Mouse (Mus musculus): ENCODE measurements at regions not wholly inside any gene's neighbourhood (a gene's known extent, or its start where the extent isn't known, plus 50 kb on each side); places are given as distances from the start of the nearest gene placed in this dataset.

- H3K27me3 ChIP-seq (ENCODE audit: control insufficient read depth, insufficient read depth, low read length): no peaks in the 10 kb centered on the region
- H3K4me3 ChIP-seq (ENCODE audit: extremely low read depth, insufficient read depth, insufficient read length): no peak overlapping the region
- no peak overlapping the region for H3K27ac ChIP-seq (ENCODE audit: insufficient read depth, low read length)
- TF ChIP-seq CTCF (IDR thresholded peaks at IDR 0.05; ENCODE audit: extremely low read depth, insufficient read depth, insufficient read length, insufficient replicate concordance) (no peak), POLR2A (IDR thresholded peaks at IDR 0.05; ENCODE audit: low read depth, low read length) (no peak)
- WGBS: 32% methylated on average over 2 of the region's 2 CpGs
- no peaks in the 10 kb centered on the region for H3K4me1 ChIP-seq (ENCODE audit: control insufficient read depth, insufficient read depth, insufficient read length)
- no peaks in the 10 kb centered on the region for H3K36me3 ChIP-seq (ENCODE audit: control insufficient read depth, insufficient read depth, low read length)
- no peak for DNase-seq (ENCODE audit: low read depth in 1 of 2, low spot score in 2 of 2)
Observed at GRCm38 (mm10) chr11:112103252-112103651, 678.8 kb upstream of the Sox9 start.

- no peak for TF ChIP-seq CTCF (IDR thresholded peaks at IDR 0.05; ENCODE audit: extremely low read depth, insufficient read depth, insufficient read length, insufficient replicate concordance)
- TF ChIP-seq POLR2A (IDR thresholded peaks at IDR 0.05; ENCODE audit: low read depth, low read length): no peak
- Histone ChIP-seq H3K27ac (ENCODE audit: insufficient read depth, low read length) (no peak overlapping the region), H3K27me3 (ENCODE audit: control insufficient read depth, insufficient read depth, low read length) (no peaks in the 10 kb centered on the region), H3K4me1 (ENCODE audit: control insufficient read depth, insufficient read depth, insufficient read length) (no peaks in the 10 kb centered on the region), H3K4me3 (ENCODE audit: extremely low read depth, insufficient read depth, insufficient read length) (no peak overlapping the region), H3K36me3 (ENCODE audit: control insufficient read depth, insufficient read depth, low read length) (no peaks in the 10 kb centered on the region)
- WGBS: 81% methylated on average over 4 of the region's 4 CpGs
- DNase-seq (ENCODE audit: low read depth in 1 of 2, low spot score in 2 of 2): no peak
Observed at GRCm38 (mm10) chr11:112106891-112107290, 675.1 kb upstream of the Sox9 start.

- Histone ChIP-seq H3K36me3 (ENCODE audit: control insufficient read depth, insufficient read depth, low read length) (no peaks in the 10 kb centered on the region), H3K4me1 (ENCODE audit: control insufficient read depth, insufficient read depth, insufficient read length) (no peaks in the 10 kb centered on the region), H3K27ac (ENCODE audit: insufficient read depth, low read length) (no peak overlapping the region), H3K27me3 (ENCODE audit: control insufficient read depth, insufficient read depth, low read length) (no peaks in the 10 kb centered on the region), H3K4me3 (ENCODE audit: extremely low read depth, insufficient read depth, insufficient read length) (no peak overlapping the region)
- DNase-seq (ENCODE audit: low read depth in 1 of 2, low spot score in 2 of 2): no peak
- no peak for TF ChIP-seq POLR2A (IDR thresholded peaks at IDR 0.05; ENCODE audit: low read depth, low read length)
- TF ChIP-seq CTCF (IDR thresholded peaks at IDR 0.05; ENCODE audit: extremely low read depth, insufficient read depth, insufficient read length, insufficient replicate concordance): no peak
- 79% methylated on average over 7 of the region's 7 CpGs for WGBS
Observed at GRCm38 (mm10) chr11:112107314-112107713, 674.7 kb upstream of the Sox9 start.

- no peaks in the 10 kb centered on the region for H3K4me1 ChIP-seq (ENCODE audit: control insufficient read depth, insufficient read depth, insufficient read length)
- 91% methylated on average over 6 of the region's 6 CpGs for WGBS
- no peaks in the 10 kb centered on the region for H3K27me3 ChIP-seq (ENCODE audit: control insufficient read depth, insufficient read depth, low read length)
- no peak overlapping the region for H3K4me3 ChIP-seq (ENCODE audit: extremely low read depth, insufficient read depth, insufficient read length)
- no peak for DNase-seq (ENCODE audit: low read depth in 1 of 2, low spot score in 2 of 2)
- H3K36me3 ChIP-seq (ENCODE audit: control insufficient read depth, insufficient read depth, low read length): no peaks in the 10 kb centered on the region
- H3K27ac ChIP-seq (ENCODE audit: insufficient read depth, low read length): no peak overlapping the region
- no peak for TF ChIP-seq POLR2A (IDR thresholded peaks at IDR 0.05; ENCODE audit: low read depth, low read length)
- no peak for TF ChIP-seq CTCF (IDR thresholded peaks at IDR 0.05; ENCODE audit: extremely low read depth, insufficient read depth, insufficient read length, insufficient replicate concordance)
Observed at GRCm38 (mm10) chr11:112121026-112121425, 661.0 kb upstream of the Sox9 start.

GRCm38 (mm10) chr11:112121831-112122230 is 660.2 kb upstream of the Sox9 start:
- WGBS: 65% methylated on average over 5 of the region's 5 CpGs
- no peak for TF ChIP-seq CTCF (IDR thresholded peaks at IDR 0.05; ENCODE audit: extremely low read depth, insufficient read depth, insufficient read length, insufficient replicate concordance)
- no peak for TF ChIP-seq POLR2A (IDR thresholded peaks at IDR 0.05; ENCODE audit: low read depth, low read length)
- no peak overlapping the region for H3K27ac ChIP-seq (ENCODE audit: insufficient read depth, low read length)
- H3K27me3 ChIP-seq (ENCODE audit: control insufficient read depth, insufficient read depth, low read length): no peaks in the 10 kb centered on the region
- no peaks in the 10 kb centered on the region for H3K36me3 ChIP-seq (ENCODE audit: control insufficient read depth, insufficient read depth, low read length)
- DNase-seq (ENCODE audit: low read depth in 1 of 2, low spot score in 2 of 2): no peak
- no peak overlapping the region for H3K4me3 ChIP-seq (ENCODE audit: extremely low read depth, insufficient read depth, insufficient read length)
- no peaks in the 10 kb centered on the region for H3K4me1 ChIP-seq (ENCODE audit: control insufficient read depth, insufficient read depth, insufficient read length)

- no peaks in the 10 kb centered on the region for H3K4me1 ChIP-seq (ENCODE audit: control insufficient read depth, insufficient read depth, insufficient read length)
- no peak for TF ChIP-seq POLR2A (IDR thresholded peaks at IDR 0.05; ENCODE audit: low read depth, low read length)
- TF ChIP-seq CTCF (IDR thresholded peaks at IDR 0.05; ENCODE audit: extremely low read depth, insufficient read depth, insufficient read length, insufficient replicate concordance): no peak
- H3K27ac ChIP-seq (ENCODE audit: insufficient read depth, low read length): no peak overlapping the region
- no peak for DNase-seq (ENCODE audit: low read depth in 1 of 2, low spot score in 2 of 2)
- WGBS: 84% methylated on average over 12 of the region's 12 CpGs
- H3K36me3 ChIP-seq (ENCODE audit: control insufficient read depth, insufficient read depth, low read length): no peaks in the 10 kb centered on the region
- no peak overlapping the region for H3K4me3 ChIP-seq (ENCODE audit: extremely low read depth, insufficient read depth, insufficient read length)
- H3K27me3 ChIP-seq (ENCODE audit: control insufficient read depth, insufficient read depth, low read length): no peaks in the 10 kb centered on the region
Observed at GRCm38 (mm10) chr11:112125249-112125933, 656.6 kb upstream of the Sox9 start.

- H3K36me3 ChIP-seq (ENCODE audit: control insufficient read depth, insufficient read depth, low read length): no peaks in the 10 kb centered on the region
- H3K4me1 ChIP-seq (ENCODE audit: control insufficient read depth, insufficient read depth, insufficient read length): no peaks in the 10 kb centered on the region
- H3K27ac ChIP-seq (ENCODE audit: insufficient read depth, low read length): no peak overlapping the region
- H3K4me3 ChIP-seq (ENCODE audit: extremely low read depth, insufficient read depth, insufficient read length): no peak overlapping the region
- no peak for DNase-seq (ENCODE audit: low read depth in 1 of 2, low spot score in 2 of 2)
- no peak for TF ChIP-seq CTCF (IDR thresholded peaks at IDR 0.05; ENCODE audit: extremely low read depth, insufficient read depth, insufficient read length, insufficient replicate concordance)
- no peak for TF ChIP-seq POLR2A (IDR thresholded peaks at IDR 0.05; ENCODE audit: low read depth, low read length)
- WGBS: 13% methylated on average over 4 of the region's 4 CpGs
- H3K27me3 ChIP-seq (ENCODE audit: control insufficient read depth, insufficient read depth, low read length): no peaks in the 10 kb centered on the region
Observed at GRCm38 (mm10) chr11:112130090-112130489, 651.9 kb upstream of the Sox9 start.

Data from spleen, adult 2 months (tissue).